Mouse (Mus musculus): Measurements from ENCODE around the gene Atrnl1. TPM values are rescaled to one million over a fixed set of nuclear protein-coding genes. Genes with fewer than 3 reads are reported as not detected.
"Not testable (repeated sequence)": the region's sequence is repeated elsewhere in the genome, so short reads cannot be mapped to it uniquely, and the experiment has no call there.

Gene Atrnl1
- polyA plus RNA-seq, 1 experiment: 12.3 TPM

GRCm38 (mm10) chr19:58036166-58036565, 425.3 kb downstream of the Atrnl1 start:
- Histone ChIP-seq H3K27ac (ENCODE audit: insufficient read depth, low read length) (no peak overlapping the region), H3K27me3 (ENCODE audit: control insufficient read depth, insufficient read depth, low read length, poor library complexity, severe bottlenecking) (no peaks in the 10 kb centered on the region), H3K4me1 (ENCODE audit: control insufficient read depth, insufficient read depth, low read length) (no peaks in the 10 kb centered on the region), H3K4me3 (ENCODE audit: low read depth, low read length) (no peak overlapping the region), H3K9me3 (replicated peaks; ENCODE audit: control insufficient read depth, insufficient read depth, low read length, poor library complexity, severe bottlenecking) (no peaks in the 10 kb centered on the region), H3K9ac (ENCODE audit: low read depth, poor library complexity, severe bottlenecking) (no peak overlapping the region), H3K36me3 (ENCODE audit: control insufficient read depth, insufficient read depth, low read length, poor library complexity, severe bottlenecking) (no peaks in the 10 kb centered on the region)
- TF ChIP-seq POLR2A (IDR thresholded peaks at IDR 0.05; ENCODE audit: insufficient read depth, low read length): no peak
- TF ChIP-seq CTCF (IDR thresholded peaks at IDR 0.05; ENCODE audit: low read depth, low read length): no peak
- no peak for TF ChIP-seq EP300 (IDR thresholded peaks at IDR 0.05; ENCODE audit: insufficient read depth, low read depth, low read length)

GRCm38 (mm10) chr19:58043120-58043519, 432.3 kb downstream of the Atrnl1 start:
- H3K9ac ChIP-seq (ENCODE audit: low read depth, poor library complexity, severe bottlenecking): no peak overlapping the region
- H3K27ac ChIP-seq (ENCODE audit: insufficient read depth, low read length): no peak overlapping the region
- no peaks in the 10 kb centered on the region for H3K27me3 ChIP-seq (ENCODE audit: control insufficient read depth, insufficient read depth, low read length, poor library complexity, severe bottlenecking)
- H3K4me1 ChIP-seq (ENCODE audit: control insufficient read depth, insufficient read depth, low read length): no peaks in the 10 kb centered on the region
- TF ChIP-seq EP300 (IDR thresholded peaks at IDR 0.05; ENCODE audit: insufficient read depth, low read depth, low read length) (no peak), CTCF (IDR thresholded peaks at IDR 0.05; ENCODE audit: low read depth, low read length) (no peak)
- no peak overlapping the region for H3K4me3 ChIP-seq (ENCODE audit: low read depth, low read length)
- H3K36me3 ChIP-seq (ENCODE audit: control insufficient read depth, insufficient read depth, low read length, poor library complexity, severe bottlenecking): no peaks in the 10 kb centered on the region
- H3K9me3 ChIP-seq (replicated peaks; ENCODE audit: control insufficient read depth, insufficient read depth, low read length, poor library complexity, severe bottlenecking): no peaks in the 10 kb centered on the region

- Histone ChIP-seq H3K36me3 (ENCODE audit: control insufficient read depth, insufficient read depth, low read length, poor library complexity, severe bottlenecking) (no peaks in the 10 kb centered on the region), H3K4me1 (ENCODE audit: control insufficient read depth, insufficient read depth, low read length) (no peaks in the 10 kb centered on the region), H3K9me3 (replicated peaks; ENCODE audit: control insufficient read depth, insufficient read depth, low read length, poor library complexity, severe bottlenecking) (no peaks in the 10 kb centered on the region), H3K27me3 (ENCODE audit: control insufficient read depth, insufficient read depth, low read length, poor library complexity, severe bottlenecking) (no peaks in the 10 kb centered on the region), H3K4me3 (ENCODE audit: low read depth, low read length) (no peak overlapping the region), H3K27ac (ENCODE audit: insufficient read depth, low read length) (no peak overlapping the region), H3K9ac (ENCODE audit: low read depth, poor library complexity, severe bottlenecking) (no peak overlapping the region)
- TF ChIP-seq POLR2A (IDR thresholded peaks at IDR 0.05; ENCODE audit: insufficient read depth, low read length) (no peak), EP300 (IDR thresholded peaks at IDR 0.05; ENCODE audit: insufficient read depth, low read depth, low read length) (no peak), CTCF (IDR thresholded peaks at IDR 0.05; ENCODE audit: low read depth, low read length) (no peak)
Measured at GRCm38 (mm10) chr19:58043550-58043949, 432.7 kb downstream of the Atrnl1 start.

- Histone ChIP-seq H3K9ac (ENCODE audit: low read depth, poor library complexity, severe bottlenecking) (no peak overlapping the region), H3K36me3 (ENCODE audit: control insufficient read depth, insufficient read depth, low read length, poor library complexity, severe bottlenecking) (no peaks in the 10 kb centered on the region), H3K27me3 (ENCODE audit: control insufficient read depth, insufficient read depth, low read length, poor library complexity, severe bottlenecking) (no peaks in the 10 kb centered on the region), H3K4me3 (ENCODE audit: low read depth, low read length) (no peak overlapping the region), H3K9me3 (replicated peaks; ENCODE audit: control insufficient read depth, insufficient read depth, low read length, poor library complexity, severe bottlenecking) (no peaks in the 10 kb centered on the region), H3K4me1 (ENCODE audit: control insufficient read depth, insufficient read depth, low read length) (no peaks in the 10 kb centered on the region), H3K27ac (ENCODE audit: insufficient read depth, low read length) (no peak overlapping the region)
- TF ChIP-seq CTCF (IDR thresholded peaks at IDR 0.05; ENCODE audit: low read depth, low read length) (no peak), EP300 (IDR thresholded peaks at IDR 0.05; ENCODE audit: insufficient read depth, low read depth, low read length) (no peak), POLR2A (IDR thresholded peaks at IDR 0.05; ENCODE audit: insufficient read depth, low read length) (no peak)
Measured at GRCm38 (mm10) chr19:58044816-58045215, 434.0 kb downstream of the Atrnl1 start.

GRCm38 (mm10) chr19:58046656-58047055, 435.8 kb downstream of the Atrnl1 start:
- TF ChIP-seq POLR2A (IDR thresholded peaks at IDR 0.05; ENCODE audit: insufficient read depth, low read length) (no peak), EP300 (IDR thresholded peaks at IDR 0.05; ENCODE audit: insufficient read depth, low read depth, low read length) (no peak), CTCF (IDR thresholded peaks at IDR 0.05; ENCODE audit: low read depth, low read length) (no peak)
- Histone ChIP-seq H3K9ac (ENCODE audit: low read depth, poor library complexity, severe bottlenecking) (no peak overlapping the region), H3K27ac (ENCODE audit: insufficient read depth, low read length) (no peak overlapping the region), H3K9me3 (replicated peaks; ENCODE audit: control insufficient read depth, insufficient read depth, low read length, poor library complexity, severe bottlenecking) (no peaks in the 10 kb centered on the region), H3K4me3 (ENCODE audit: low read depth, low read length) (no peak overlapping the region), H3K27me3 (ENCODE audit: control insufficient read depth, insufficient read depth, low read length, poor library complexity, severe bottlenecking) (no peaks in the 10 kb centered on the region), H3K36me3 (ENCODE audit: control insufficient read depth, insufficient read depth, low read length, poor library complexity, severe bottlenecking) (no peaks in the 10 kb centered on the region), H3K4me1 (ENCODE audit: control insufficient read depth, insufficient read depth, low read length) (no peaks in the 10 kb centered on the region)

GRCm38 (mm10) chr19:58050410-58050809, 439.6 kb downstream of the Atrnl1 start:
- H3K36me3 ChIP-seq (ENCODE audit: control insufficient read depth, insufficient read depth, low read length, poor library complexity, severe bottlenecking); H3K9me3 ChIP-seq (replicated peaks; ENCODE audit: control insufficient read depth, insufficient read depth, low read length, poor library complexity, severe bottlenecking); H3K9ac ChIP-seq (ENCODE audit: low read depth, poor library complexity, severe bottlenecking); H3K4me1 ChIP-seq (ENCODE audit: control insufficient read depth, insufficient read depth, low read length); H3K27ac ChIP-seq (ENCODE audit: insufficient read depth, low read length); H3K27me3 ChIP-seq (ENCODE audit: control insufficient read depth, insufficient read depth, low read length, poor library complexity, severe bottlenecking); H3K4me3 ChIP-seq (ENCODE audit: low read depth, low read length): not testable (repeated sequence)
